Mouse (Mus musculus) urinary bladder, adult 2 months (tissue): ENCODE results near the gene Cldn34b1. TPM values are rescaled to one million over a fixed set of nuclear protein-coding genes. Genes with fewer than 3 reads are reported as not detected.
"Not testable (repeated sequence)": the region's sequence is repeated elsewhere in the genome, so short reads cannot be mapped to it uniquely, and the experiment has no call there.

ENCODE experiments used
- DNase-seq: peaks from one replicate; pipeline ENCODE4 v3.0.0; 2022; ENCODE audit warnings: low spot score
- polyA plus RNA-seq: library from polyadenylated mRNA; depleted of rRNA; stranded (reverse); fragments of >200 nt; gene quantifications from 2 replicates; pipeline ENCODE4 v1.2.3, GENCODE M21; 2012; rRNA removed

The Cldn34b1 gene
- polyA plus RNA-seq, result not detected in 2 replicates

DNA sequence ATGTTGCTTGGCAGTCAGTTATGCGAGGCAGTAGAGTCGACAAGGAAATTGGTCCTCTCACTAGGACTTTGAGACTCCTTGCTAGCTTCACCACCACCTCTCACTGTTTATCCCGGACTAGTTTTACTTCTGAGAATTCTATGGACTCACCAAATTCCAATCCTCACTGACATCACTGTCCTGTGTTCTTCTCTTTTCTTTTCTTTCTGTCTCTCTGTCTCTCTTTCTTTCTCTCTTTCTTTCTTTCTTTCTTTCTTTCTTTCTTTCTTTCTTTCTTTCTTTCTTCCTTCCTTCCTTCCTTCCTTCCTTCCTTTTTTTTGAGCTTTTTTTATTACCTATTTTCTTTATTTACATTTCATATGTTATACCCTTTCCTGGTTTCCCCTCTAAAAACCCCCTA is at the start of gene Cldn34b1:
Gene Cldn34b1, minus strand, starts transcription at position 101 of the 400 bp plus-strand sequence.
- DNase-seq, result not testable (repeated sequence)

DNA sequence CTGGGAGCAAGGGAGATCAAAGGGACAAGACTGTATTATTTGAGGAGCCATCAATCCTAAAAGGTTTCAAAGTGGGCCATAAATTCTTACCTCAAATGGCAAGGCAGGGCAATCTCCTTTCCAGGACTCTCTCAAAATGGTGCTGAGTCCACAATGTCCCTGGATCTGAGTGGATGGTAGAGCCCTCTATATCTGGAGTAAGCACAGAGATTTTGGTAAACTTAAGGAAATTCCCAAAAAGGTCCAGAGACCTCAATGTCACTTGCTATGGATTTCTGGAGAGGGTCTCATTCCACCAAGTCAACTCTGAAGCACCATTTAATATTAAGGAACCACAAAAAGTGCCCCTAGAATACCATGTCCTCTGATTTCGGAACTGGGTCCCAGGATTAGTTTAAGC is 45.8 kb upstream of the Cldn34b1 start, which contains the start of gene Magea6:
Gene Magea6, minus strand, starts transcription at position 101 of the 400 bp plus-strand sequence.
- not testable (repeated sequence) for DNase-seq

Other genes with a start within 250 kb of the Cldn34b1 start
- not detected in 2 replicates for gene Magea6, start 45.7 kb upstream of the Cldn34b1 start, polyA plus RNA-seq
- not detected in 2 replicates for gene Magea3, start 59.2 kb upstream of the Cldn34b1 start, polyA plus RNA-seq
- gene Magea8, start 105.6 kb upstream of the Cldn34b1 start, polyA plus RNA-seq, result not detected in 2 replicates
- gene Magea5, start 172.9 kb upstream of the Cldn34b1 start, polyA plus RNA-seq, result not detected in 2 replicates
- not detected in 2 replicates for gene Magea1, start 199.5 kb upstream of the Cldn34b1 start, polyA plus RNA-seq
- not detected in 2 replicates for gene Magea2, start 203.4 kb upstream of the Cldn34b1 start, polyA plus RNA-seq
- not detected in 2 replicates for gene Cldn34b2, start 238.1 kb upstream of the Cldn34b1 start, polyA plus RNA-seq